Mouse (Mus musculus) v-Abl transformed pro-B cells (cell line): ENCODE data around the gene Nhsl1.
"Not testable (repeated sequence)": the region's sequence is repeated elsewhere in the genome, so short reads cannot be mapped to it uniquely, and the experiment has no call there.

Experiments
- in situ Hi-C, 2 experiments: fragments of 400-800 bp; cut with MboI; formaldehyde crosslinking; loops; one replicate each; pipeline ENCODE4 v1.15.1; 2025; ENCODE audit not compliant: unreplicated experiment in 2 of 2

The Nhsl1 gene

GRCm38 (mm10) chr10:18525311-18525710 is 206.5 kb downstream of the Nhsl1 start:
- in situ Hi-C loops: loop anchor here in 1 of 2 experiments (5.0 kb wide), 1 partner anchor 788 kb away; no protein-coding TSS in a partner anchor

- in situ Hi-C loops: loop anchor here in 1 of 2 experiments (5.0 kb wide), 1 partner anchor 788 kb away; no protein-coding TSS in a partner anchor
These were observed 206.9 kb downstream of the Nhsl1 start for GRCm38 (mm10) chr10:18525726-18526125.

GRCm38 (mm10) chr10:18526184-18526850 is 207.5 kb downstream of the Nhsl1 start:
- in situ Hi-C loops: loop anchor here in 1 of 2 experiments (5.0 kb wide), 1 partner anchor 789 kb away; no protein-coding TSS in a partner anchor

GRCm38 (mm10) chr10:18526851-18527675 is 208.3 kb downstream of the Nhsl1 start:
- in situ Hi-C loops: loop anchor here in 1 of 2 experiments (5.0 kb wide), 1 partner anchor 790 kb away; no protein-coding TSS in a partner anchor

GRCm38 (mm10) chr10:18527766-18528165 is 209.0 kb downstream of the Nhsl1 start:
- in situ Hi-C loops: loop anchor here in 1 of 2 experiments (5.0 kb wide), 1 partner anchor 790 kb away; no protein-coding TSS in a partner anchor

GRCm38 (mm10) chr10:18528475-18528874 is 209.7 kb downstream of the Nhsl1 start:
- in situ Hi-C loops: loop anchor here in 1 of 2 experiments (5.0 kb wide), 1 partner anchor 791 kb away; no protein-coding TSS in a partner anchor

- in situ Hi-C loops: loop anchor here in 1 of 2 experiments (5.0 kb wide), 1 partner anchor 792 kb away; no protein-coding TSS in a partner anchor
These were observed 210.4 kb downstream of the Nhsl1 start for GRCm38 (mm10) chr10:18529177-18529576.

- in situ Hi-C loops: no loop called here
These were observed 211.4 kb downstream of the Nhsl1 start for GRCm38 (mm10) chr10:18530161-18530560.

GRCm38 (mm10) chr10:18532293-18532692 is 213.5 kb downstream of the Nhsl1 start:
- in situ Hi-C loops: no loop called here

GRCm38 (mm10) chr10:18536889-18537288 is 218.1 kb downstream of the Nhsl1 start:
- in situ Hi-C loops: no loop called here

GRCm38 (mm10) chr10:18545309-18545708 is 226.5 kb downstream of the Nhsl1 start:
- in situ Hi-C loops: no loop called here

GRCm38 (mm10) chr10:18545813-18546235 is 227.0 kb downstream of the Nhsl1 start, which contains the start of gene Hebp2:
TSS of gene Hebp2 (minus strand) at chr10:18546076.
- in situ Hi-C loops: no loop called here

- in situ Hi-C loops: no loop called here
These were observed 228.6 kb downstream of the Nhsl1 start for GRCm38 (mm10) chr10:18547381-18547780.

GRCm38 (mm10) chr10:18549321-18550216 is 230.8 kb downstream of the Nhsl1 start:
- in situ Hi-C loops: no loop called here

GRCm38 (mm10) chr10:18559076-18559475 is 240.3 kb downstream of the Nhsl1 start:
- in situ Hi-C loops: not testable (repeated sequence)

- in situ Hi-C loops: no loop called here
These were observed 242.7 kb downstream of the Nhsl1 start for GRCm38 (mm10) chr10:18561445-18561844.

- in situ Hi-C loops: no loop called here
These were observed 244.2 kb downstream of the Nhsl1 start for GRCm38 (mm10) chr10:18562940-18563339.

GRCm38 (mm10) chr10:18572581-18572980 is 253.8 kb downstream of the Nhsl1 start:
- in situ Hi-C loops: no loop called here
